ENCODE assay signal across 8 mouse cellular contexts in the genomic region with DNA sequence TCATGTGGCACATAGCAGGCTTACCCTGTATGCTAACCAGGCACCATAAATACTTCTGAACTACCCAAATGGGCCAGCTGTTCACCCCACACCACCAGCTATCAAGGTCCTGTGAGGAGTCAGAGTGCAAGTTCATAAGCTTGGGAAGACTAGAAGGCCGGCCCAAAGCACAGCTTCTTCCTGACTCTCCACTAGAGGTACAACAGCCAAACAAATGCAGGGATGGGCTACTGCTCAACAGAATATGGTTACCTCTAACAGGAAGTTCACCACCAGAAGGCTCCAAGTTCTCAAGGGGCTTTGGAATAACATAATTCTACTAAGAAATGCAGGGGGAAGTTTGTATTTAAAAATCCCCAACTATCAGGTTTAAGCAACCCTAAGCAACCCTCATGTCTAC. TPM values are rescaled to one million over a fixed set of nuclear protein-coding genes. Genes with fewer than 3 reads are reported as not detected.
A peak's percentile ranks its signal among the peaks of the same experiment; 100 is the strongest.
DNase-seq lines count a peak whose midpoint lies in the region; ATAC-seq and TF ChIP-seq lines count a peak whose summit lies in the region.

No protein-coding gene starts in this region.

- H3K9ac ChIP-seq in limb, embryonic 14.5 days (ENCODE audit: low read depth, low read length, severe bottlenecking) = peak overlapping the region; percentile 100
- peak overlapping the region; percentile 100 for H3K9ac ChIP-seq in stomach, postnatal 0 days (ENCODE audit: low read length)

- peak; percentile 39 for DNase-seq in adrenal gland, postnatal 14 days
- no peak for DNase-seq in adrenal gland, postnatal 10 days
- no peak for DNase-seq in testis, postnatal 10 days (ENCODE audit: low spot score)
- DNase-seq in limb, embryonic 14.5 days (ENCODE audit: low spot score) = no peak
- no peak for DNase-seq in stomach, postnatal 0 days (ENCODE audit: low spot score)
- DNase-seq in thymus, adult 2 months = no peak
- DNase-seq in right cerebral cortex, postnatal 36 days (ENCODE audit: low spot score in 2 of 2) = no peak

- H3K4me2 ChIP-seq in limb, embryonic 14.5 days (replicated peaks; ENCODE audit: low read depth, low read length, severe bottlenecking) = peak overlapping the region; percentile 67
- peak overlapping the region; percentile 80 for H3K4me2 ChIP-seq in stomach, postnatal 0 days (replicated peaks; ENCODE audit: low read depth)

- TF ChIP-seq CTCF in testis, adult 2 months (IDR thresholded peaks at IDR 0.05; ENCODE audit: control insufficient read depth, insufficient read depth, insufficient replicate concordance, low read depth, low read length) = no peak
- TF ChIP-seq CTCF in stomach, postnatal 0 days (IDR thresholded peaks at IDR 0.05; ENCODE audit: low read depth) = no peak
- TF ChIP-seq CTCF in thymus, adult 2 months (IDR thresholded peaks at IDR 0.05; ENCODE audit: borderline replicate concordance, control insufficient read depth, extremely low read depth, insufficient read depth, low read length, poor library complexity) = no peak

- H3K27ac ChIP-seq in testis, adult 2 months (ENCODE audit: control insufficient read depth, insufficient read depth, low read depth, low read length) = peak overlapping the region; percentile 69; the same call in 1 of the 2 replicates
- H3K27ac ChIP-seq in limb, embryonic 14.5 days (replicated peaks; ENCODE audit: low read depth, low read length) = no peak overlapping the region
- peak overlapping the region; percentile 98; the same call in 1 of the 2 replicates for H3K27ac ChIP-seq in stomach, postnatal 0 days (replicated peaks)
- no peak overlapping the region for H3K27ac ChIP-seq in thymus, adult 2 months (ENCODE audit: control insufficient read depth, insufficient read depth, low read length)

- WGBS in limb, embryonic 14.5 days = 43% methylated on average over 1 of the region's 1 CpGs
- 5% methylated on average over 1 of the region's 1 CpGs for whole genome bisulfite sequencing in stomach, postnatal 0 days
- WGBS in thymus, adult 2 months = 11% methylated on average over 1 of the region's 1 CpGs

- no peak for TF ChIP-seq POLR2A in testis, adult 2 months (IDR thresholded peaks at IDR 0.05; ENCODE audit: control insufficient read depth, low read depth, low read length)
- no peak for TF ChIP-seq POLR2A in limb, embryonic 14.5 days (IDR thresholded peaks at IDR 0.05; ENCODE audit: borderline replicate concordance, extremely low read depth, insufficient read depth, insufficient read length)
- TF ChIP-seq POLR2A in thymus, adult 2 months (IDR thresholded peaks at IDR 0.05; ENCODE audit: control insufficient read depth, extremely low read depth, insufficient read depth, low read length, poor library complexity) = no peak

- no peaks in the 10 kb centered on the region for H3K27me3 ChIP-seq in testis, adult 2 months (ENCODE audit: control insufficient read depth, insufficient read depth, low read length)
- H3K27me3 ChIP-seq in limb, embryonic 14.5 days (ENCODE audit: control insufficient read depth, insufficient read depth, low read length) = no peaks in the 10 kb centered on the region
- no peaks in the 10 kb centered on the region for H3K27me3 ChIP-seq in stomach, postnatal 0 days (ENCODE audit: control insufficient read depth, insufficient read depth, low read length)
- H3K27me3 ChIP-seq in thymus, adult 2 months (ENCODE audit: control insufficient read depth, insufficient read depth, low read length) = no peaks in the 10 kb centered on the region

- peak overlapping the region; percentile 90 for H3K4me3 ChIP-seq in testis, adult 2 months (ENCODE audit: control insufficient read depth, low read depth, low read length)
- peak overlapping the region; percentile 100 for H3K4me3 ChIP-seq in limb, embryonic 14.5 days (replicated peaks; ENCODE audit: low read length)
- H3K4me3 ChIP-seq in stomach, postnatal 0 days (ENCODE audit: low read depth, low read length) = peak overlapping the region; percentile 100
- H3K4me3 ChIP-seq in thymus, adult 2 months (ENCODE audit: control insufficient read depth, insufficient read depth, low read length) = no peak overlapping the region

- H3K36me3 ChIP-seq in testis, adult 2 months (ENCODE audit: control insufficient read depth, insufficient read depth, low read length) = peaks cover 1% of the 10 kb centered on the region; the same call in 1 of the 2 replicates
- peaks cover 23% of the 10 kb centered on the region for H3K36me3 ChIP-seq in limb, embryonic 14.5 days (ENCODE audit: control insufficient read depth, insufficient read depth, low read length)
- H3K36me3 ChIP-seq in stomach, postnatal 0 days (ENCODE audit: control insufficient read depth, insufficient read depth, low read length) = 0 out of 2 replicates have a peak, but pooled peaks cover 5% of the 10 kb centered on the region
- H3K36me3 ChIP-seq in thymus, adult 2 months (ENCODE audit: control insufficient read depth, insufficient read depth, low read length) = peaks cover 9% of the 10 kb centered on the region

- H3K9me3 ChIP-seq in limb, embryonic 14.5 days (ENCODE audit: control insufficient read depth, low read length) = no peaks in the 10 kb centered on the region
- no peaks in the 10 kb centered on the region for H3K9me3 ChIP-seq in stomach, postnatal 0 days (ENCODE audit: control insufficient read depth, low read length)

- H3K4me1 ChIP-seq in testis, adult 2 months (ENCODE audit: control insufficient read depth, insufficient read depth, low read length) = peaks cover 7% of the 10 kb centered on the region
- H3K4me1 ChIP-seq in limb, embryonic 14.5 days (ENCODE audit: control insufficient read depth, insufficient read depth, low read length) = peaks cover 23% of the 10 kb centered on the region
- H3K4me1 ChIP-seq in stomach, postnatal 0 days (replicated peaks; ENCODE audit: control insufficient read depth, insufficient read depth) = peaks cover 16% of the 10 kb centered on the region
- peaks cover 24% of the 10 kb centered on the region for H3K4me1 ChIP-seq in thymus, adult 2 months (replicated peaks; ENCODE audit: control insufficient read depth, insufficient read depth, low read length)

- ATAC-seq in limb, embryonic 14.5 days (ENCODE audit: low FRiP score, low read depth) = no peak
- no peak for ATAC-seq in stomach, postnatal 0 days (ENCODE audit: low FRiP score, low TSS enrichment)

- TF ChIP-seq EP300 in stomach, postnatal 0 days (optimal IDR thresholded peaks at IDR 0.05) = no peak

RNA-seq across cellular contexts. Expression of a gene that starts 1.6 kb away (rescaled TPM):
- 124 and 135 TPM in 2 replicates for total RNA-seq in adrenal gland, postnatal 14 days (2021)
- 100 to 1,000 TPM; 129 to 131 TPM for total RNA-seq in adrenal gland, postnatal 10 days (2021)
- polyA plus RNA-seq in testis, adult 2 months (2012; rRNA removed) = 97.0 and 111 TPM in 2 replicates
- polyA plus RNA-seq in limb, embryonic 14.5 days (2012; rRNA removed) = 140 and 148 TPM in 2 replicates
- polyA plus RNA-seq in limb, embryonic 14.5 days (2014; fragmentation: Nextera tagmentation; extraction: Ambion mirVana) = 65.8 and 74.9 TPM in 2 replicates
- 60.7 and 63.8 TPM in 2 replicates for polyA plus RNA-seq in stomach, postnatal 0 days (2015; fragmentation: Nextera tagmentation; extraction: Ambion mirVana)
- polyA plus RNA-seq in thymus, adult 2 months (2012; rRNA removed) = 98.2 and 106 TPM in 2 replicates

RNA-seq across cellular contexts. Expression of a gene that starts 41.2 kb away (rescaled TPM):
- 10.6 and 14.0 TPM in 2 replicates for total RNA-seq in adrenal gland, postnatal 14 days (2021)
- 10 to 100 TPM; 10.4 to 11.6 TPM for total RNA-seq in adrenal gland, postnatal 10 days (2021)
- 3.7 and 4.4 TPM in 2 replicates for polyA plus RNA-seq in testis, adult 2 months (2012; rRNA removed)
- 69.5 and 111 TPM in 2 replicates for polyA plus RNA-seq in limb, embryonic 14.5 days (2012; rRNA removed)
- 36.3 and 36.4 TPM in 2 replicates for polyA plus RNA-seq in limb, embryonic 14.5 days (2014; fragmentation: Nextera tagmentation; extraction: Ambion mirVana)
- polyA plus RNA-seq in stomach, postnatal 0 days (2015; fragmentation: Nextera tagmentation; extraction: Ambion mirVana) = 7.2 and 10.0 TPM in 2 replicates
- polyA plus RNA-seq in thymus, adult 2 months (2012; rRNA removed) = 8.0 and 8.5 TPM in 2 replicates

RNA-seq across cellular contexts. Expression of a gene that starts 49.7 kb away (rescaled TPM):
- total RNA-seq in adrenal gland, postnatal 14 days (2021) = 0.48 and 3.8 TPM in 2 replicates
- total RNA-seq in adrenal gland, postnatal 10 days (2021) = 1 to 10 TPM; 1.7 to 2.8 TPM
- polyA plus RNA-seq in testis, adult 2 months (2012; rRNA removed) = 0.71 and 0.95 TPM in 2 replicates
- 0.36 and 0.69 TPM in 2 replicates for polyA plus RNA-seq in limb, embryonic 14.5 days (2012; rRNA removed)
- polyA plus RNA-seq in limb, embryonic 14.5 days (2014; fragmentation: Nextera tagmentation; extraction: Ambion mirVana) = 0.19 and 0.21 TPM in 2 replicates
- 0.31 and 0.51 TPM in 2 replicates for polyA plus RNA-seq in stomach, postnatal 0 days (2015; fragmentation: Nextera tagmentation; extraction: Ambion mirVana)
- 39.2 and 55.2 TPM in 2 replicates for polyA plus RNA-seq in thymus, adult 2 months (2012; rRNA removed)

RNA-seq across cellular contexts. Expression of a gene that starts 56.9 kb away (rescaled TPM):
- 12.6 and 17.7 TPM in 2 replicates for total RNA-seq in adrenal gland, postnatal 14 days (2021)
- total RNA-seq in adrenal gland, postnatal 10 days (2021) = 10 to 100 TPM in 1 of 2 experiments, 1 to 10 TPM in 1; 8.4 to 10.8 TPM
- 34.6 and 37.5 TPM in 2 replicates for polyA plus RNA-seq in testis, adult 2 months (2012; rRNA removed)
- polyA plus RNA-seq in limb, embryonic 14.5 days (2012; rRNA removed) = 5.4 and 7.1 TPM in 2 replicates
- 3.8 and 5.1 TPM in 2 replicates for polyA plus RNA-seq in limb, embryonic 14.5 days (2014; fragmentation: Nextera tagmentation; extraction: Ambion mirVana)
- 1.1 and 1.4 TPM in 2 replicates for polyA plus RNA-seq in stomach, postnatal 0 days (2015; fragmentation: Nextera tagmentation; extraction: Ambion mirVana)
- polyA plus RNA-seq in thymus, adult 2 months (2012; rRNA removed) = 1.6 and 1.7 TPM in 2 replicates

Comparison
In these comparisons a context has a peak if more than half of its experiments do, and no peak if none do; other contexts are left out.
1. H3K27ac ChIP-seq: peak in testis, adult 2 months (single experiment) and stomach, postnatal 0 days (single experiment); none in limb, embryonic 14.5 days (single experiment) and thymus, adult 2 months (single experiment).
2. RNA of a gene that starts 49.7 kb away (polyA plus RNA-seq): 39.2 to 55.2 TPM in thymus, adult 2 months; 0.71 to 0.95 TPM in testis, adult 2 months, 0.31 to 0.51 TPM in stomach, postnatal 0 days and 0.19 to 0.69 TPM in limb, embryonic 14.5 days; every median in the first group is over 10 times any median in the second.